9 mouse cellular contexts compared by ENCODE assay signal in genomic region chr9:40575053-40575985, GRCm38 (mm10). TPM values are rescaled to one million over a fixed set of nuclear protein-coding genes. Genes with fewer than 3 reads are reported as not detected.
DNase-seq lines count a peak whose midpoint lies in the region; ATAC-seq and TF ChIP-seq lines count a peak whose summit lies in the region.
"Had no signal": no experiment of that assay in that cellular context is flagged by ENCODE, and none has a peak within 500 bp of the region (broad histone marks: within the 10 kb centered on the region; RNA-seq: fewer than 3 reads in every experiment).

No protein-coding gene starts in this region.

- TF ChIP-seq CTCF in lung, adult 2 months (IDR thresholded peaks at IDR 0.05; ENCODE audit: insufficient read depth, low read length) = no peak

- TF ChIP-seq POLR2A in lung, adult 2 months (IDR thresholded peaks at IDR 0.05; ENCODE audit: borderline replicate concordance, extremely low read depth, low read depth, low read length) = no peak

- no peaks in the 10 kb centered on the region for H3K4me1 ChIP-seq in midbrain, embryonic 12.5 days
- H3K4me1 ChIP-seq in midbrain, embryonic 13.5 days (replicated peaks) = 0 out of 2 replicates have a peak, but pooled peaks cover 9% of the 10 kb centered on the region
- peaks cover 8% of the 10 kb centered on the region; the same call in 1 of the 2 replicates for H3K4me1 ChIP-seq in embryonic facial prominence, embryonic 14.5 days (ENCODE audit: control insufficient read depth, insufficient read depth, low read length)
- H3K4me1 ChIP-seq in lung, adult 2 months (ENCODE audit: control insufficient read depth, insufficient read depth, low read length) = peaks cover 2% of the 10 kb centered on the region; the same call in 1 of the 2 replicates
- H3K4me1 ChIP-seq: neural tube, embryonic 13.5 days had no signal

- no peaks in the 10 kb centered on the region for H3K27me3 ChIP-seq in midbrain, embryonic 12.5 days
- no peaks in the 10 kb centered on the region for H3K27me3 ChIP-seq in midbrain, embryonic 13.5 days
- H3K27me3 ChIP-seq in embryonic facial prominence, embryonic 14.5 days (replicated peaks; ENCODE audit: control insufficient read depth, insufficient read depth, low read length) = no peaks in the 10 kb centered on the region
- H3K27me3 ChIP-seq: neural tube, embryonic 13.5 days had no signal

- H3K27ac ChIP-seq in midbrain, embryonic 12.5 days (replicated peaks) = 0 out of 2 replicates have a peak overlapping the region, but pooled peaks have one; percentile 15
- no peak overlapping the region; the same call in 1 of the 2 replicates for H3K27ac ChIP-seq in midbrain, embryonic 13.5 days
- H3K27ac ChIP-seq in embryonic facial prominence, embryonic 14.5 days (replicated peaks; ENCODE audit: low read depth, low read length) = no peak overlapping the region
- H3K27ac ChIP-seq: neural tube, embryonic 13.5 days had no signal

- no peak overlapping the region for H3K4me2 ChIP-seq in midbrain, embryonic 12.5 days (replicated peaks)
- no peak overlapping the region for H3K4me2 ChIP-seq in midbrain, embryonic 13.5 days (replicated peaks)
- H3K4me2 ChIP-seq in embryonic facial prominence, embryonic 14.5 days (ENCODE audit: low read depth, low read length) = no peak overlapping the region
- H3K4me2 ChIP-seq: neural tube, embryonic 13.5 days had no signal

- WGBS in midbrain, embryonic 12.5 days = 78% methylated on average over 14 of the region's 14 CpGs
- 78% methylated on average over 14 of the region's 14 CpGs for WGBS in midbrain, embryonic 13.5 days
- WGBS in embryonic facial prominence, embryonic 14.5 days = 41% methylated on average over 14 of the region's 14 CpGs
- 34% methylated on average over 14 of the region's 14 CpGs for WGBS in lung, adult 2 months

- H3K9ac ChIP-seq in midbrain, embryonic 12.5 days (replicated peaks) = no peak overlapping the region
- no peak overlapping the region for H3K9ac ChIP-seq in midbrain, embryonic 13.5 days (replicated peaks)
- H3K9ac ChIP-seq in embryonic facial prominence, embryonic 14.5 days (ENCODE audit: low read depth, low read length) = no peak overlapping the region
- H3K9ac ChIP-seq: neural tube, embryonic 13.5 days had no signal

- H3K36me3 ChIP-seq in midbrain, embryonic 12.5 days = no peaks in the 10 kb centered on the region
- H3K36me3 ChIP-seq in midbrain, embryonic 13.5 days = no peaks in the 10 kb centered on the region
- no peaks in the 10 kb centered on the region for H3K36me3 ChIP-seq in embryonic facial prominence, embryonic 14.5 days (ENCODE audit: control insufficient read depth, insufficient read depth, low read length)
- H3K36me3 ChIP-seq: neural tube, embryonic 13.5 days had no signal

- no peak overlapping the region for H3K4me3 ChIP-seq in midbrain, embryonic 12.5 days
- H3K4me3 ChIP-seq in midbrain, embryonic 13.5 days (replicated peaks) = no peak overlapping the region
- no peak overlapping the region for H3K4me3 ChIP-seq in embryonic facial prominence, embryonic 14.5 days (ENCODE audit: low read depth, low read length)
- no peak overlapping the region for H3K4me3 ChIP-seq in lung, adult 2 months (replicated peaks; ENCODE audit: extremely low read depth, low read depth, low read length)
- H3K4me3 ChIP-seq: neural tube, embryonic 13.5 days had no signal

- DNase-seq in embryonic facial prominence, embryonic 14.5 days (ENCODE audit: low spot score) = peak; percentile 63
- DNase-seq in heart, postnatal 14 days = peak; percentile 21
- DNase-seq in lung, adult 2 months = peak; percentile 25
- DNase-seq in T-cell, adult 2 months (ENCODE audit: low spot score) = no peak
- DNase-seq in thymus, postnatal 14 days = no peak
- no peak for DNase-seq in right cerebral cortex, adult 2 months (ENCODE audit: low spot score in 2 of 2)

- H3K9me3 ChIP-seq in midbrain, embryonic 12.5 days = no peaks in the 10 kb centered on the region
- H3K9me3 ChIP-seq in midbrain, embryonic 13.5 days = no peaks in the 10 kb centered on the region
- no peaks in the 10 kb centered on the region for H3K9me3 ChIP-seq in embryonic facial prominence, embryonic 14.5 days (ENCODE audit: control insufficient read depth, low read length)
- H3K9me3 ChIP-seq: neural tube, embryonic 13.5 days had no signal

- no peak for ATAC-seq in midbrain, embryonic 12.5 days (ENCODE audit: low FRiP score, low read depth)
- no peak for ATAC-seq in midbrain, embryonic 13.5 days
- peak; percentile 75 for ATAC-seq in embryonic facial prominence, embryonic 14.5 days (ENCODE audit: low read depth)

- intact Hi-C loops in heart, postnatal 14 days (cut with DNase I) = no loop called here

RNA-seq across cellular contexts. Expression of gene Gramd1b, which starts 44.1 kb away (rescaled TPM):
- polyA plus RNA-seq in midbrain, embryonic 12.5 days (2016; fragmentation: Nextera tagmentation; extraction: Ambion mirVana) = 4.9 and 5.4 TPM in 2 replicates
- polyA plus RNA-seq in midbrain, embryonic 13.5 days (2015; fragmentation: Nextera tagmentation; extraction: Ambion mirVana) = 8.1 and 8.2 TPM in 2 replicates
- polyA plus RNA-seq in embryonic facial prominence, embryonic 14.5 days (2014; fragmentation: Nextera tagmentation; extraction: Ambion mirVana) = 5.5 and 7.1 TPM in 2 replicates
- total RNA-seq in heart, postnatal 14 days (2021) = 10 to 100 TPM; 19.2 to 24.5 TPM
- polyA plus RNA-seq in lung, adult 2 months (2012; rRNA removed) = 14.9 and 19.0 TPM in 2 replicates

Comparison
In these comparisons a context has a peak if more than half of its experiments do, and no peak if none do; other contexts are left out.
1. DNase-seq: peak in embryonic facial prominence, embryonic 14.5 days (single experiment), heart, postnatal 14 days (2 of 2) and lung, adult 2 months (single experiment); none in T-cell, adult 2 months (single experiment), thymus, postnatal 14 days (single experiment) and right cerebral cortex, adult 2 months (0 of 2).